Mouse (Mus musculus) splenic B cell, adult 2 months (primary cell): ENCODE measurements around the gene Fam104a.
A peak's percentile ranks its signal among the peaks of the same experiment; 100 is the strongest.

Experiments used
- DNase-seq: peaks from one replicate; pipeline ENCODE4 v3.0.0-alpha.2; 2011; ENCODE audit warnings: low read depth, low spot score
- H3K27me3 ChIP-seq: 2 replicates; pipeline ENCODE4 v1.6.1; 2012; ENCODE audit warnings: mild to moderate bottlenecking, low read length, moderate library complexity, mixed read lengths; ENCODE audit not compliant: control insufficient read depth, poor library complexity, insufficient read depth, severe bottlenecking
- H3K36me3 ChIP-seq: 2 replicates; pipeline ENCODE4 v1.6.1; 2012; ENCODE audit warnings: mild to moderate bottlenecking, low read length, moderate library complexity, mixed read lengths; ENCODE audit not compliant: control insufficient read depth, poor library complexity, insufficient read depth, severe bottlenecking

The Fam104a gene

GRCm38 (mm10) chr11:113618303-113618671 is 65.7 kb downstream of the Fam104a start:
- DNase-seq = no peak
- Histone ChIP-seq H3K27me3 (no peaks in the 10 kb centered on the region), H3K36me3 (no peaks in the 10 kb centered on the region)

GRCm38 (mm10) chr11:113617132-113617911 is 66.6 kb downstream of the Fam104a start:
- peak; percentile 90 for DNase-seq
- no peaks in the 10 kb centered on the region for H3K27me3 ChIP-seq
- no peaks in the 10 kb centered on the region for H3K36me3 ChIP-seq

- H3K27me3 ChIP-seq = no peaks in the 10 kb centered on the region
- DNase-seq = peak; percentile 8
- no peaks in the 10 kb centered on the region for H3K36me3 ChIP-seq
Observed at GRCm38 (mm10) chr11:113614476-113614875, 69.5 kb downstream of the Fam104a start.

DNA sequence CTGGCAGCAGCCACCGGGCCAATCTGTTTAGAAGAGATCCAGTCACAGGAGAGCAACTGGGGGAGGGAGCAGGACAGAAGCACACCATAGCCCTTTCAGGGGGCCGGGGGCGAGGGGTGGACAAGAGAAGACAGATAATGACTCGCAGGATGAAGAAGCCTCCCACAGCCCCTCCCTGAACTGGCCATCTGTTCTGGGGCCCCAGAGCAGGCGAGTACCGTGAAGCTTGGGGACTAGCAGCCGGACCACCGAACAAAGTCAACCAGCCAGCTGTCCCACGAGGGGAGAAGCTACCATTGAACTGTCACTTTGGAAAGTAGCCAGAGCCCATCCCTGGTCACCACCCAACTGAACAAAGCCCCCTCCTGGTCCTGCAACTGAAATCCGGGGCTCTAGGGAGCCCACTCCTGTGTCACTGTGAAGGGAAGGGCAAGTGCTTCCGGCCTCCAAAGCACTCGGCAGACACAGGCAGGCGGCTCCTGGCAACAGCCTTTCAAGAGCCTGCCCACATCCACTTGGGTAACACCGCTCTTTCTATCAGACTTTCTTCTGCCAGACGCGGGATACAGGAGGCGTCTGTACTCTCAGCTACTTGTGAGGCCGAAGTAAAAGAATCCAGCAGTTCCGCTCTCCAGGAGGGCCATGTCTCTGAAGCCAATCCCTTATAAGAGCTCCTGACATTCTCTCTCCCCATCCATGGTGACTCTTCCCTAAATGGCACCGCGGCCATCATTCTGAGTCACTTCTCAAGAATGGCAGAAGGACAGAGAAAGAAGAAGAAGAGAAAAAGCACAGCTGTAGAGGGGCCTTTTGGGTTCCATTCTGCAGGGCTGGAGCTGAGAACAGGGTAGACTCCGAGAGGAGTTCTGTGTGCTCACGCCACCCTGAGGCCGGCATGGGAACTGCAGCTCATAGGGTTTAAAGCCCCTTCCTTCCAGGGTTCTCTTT is 72.0 kb downstream of the Fam104a start:
- peak; percentile 67 for DNase-seq
- Histone ChIP-seq H3K27me3 (no peaks in the 10 kb centered on the region), H3K36me3 (no peaks in the 10 kb centered on the region)
